Mouse (Mus musculus) C2C12 (cell line): Measurements from ENCODE around the gene Tenm4. TPM values are rescaled to one million over a fixed set of nuclear protein-coding genes. Genes with fewer than 3 reads are reported as not detected.

ENCODE experiments used
- H3K27me3 ChIP-seq: one replicate; pipeline ENCODE4 v1.6.1; 2011; ENCODE audit not compliant: control insufficient read depth, insufficient read depth, insufficient read length
- H3K36me3 ChIP-seq: one replicate; pipeline ENCODE4 v1.6.1; 2011; ENCODE audit not compliant: control insufficient read depth, insufficient read depth
- H3K4me3 ChIP-seq: one replicate; pipeline ENCODE4 v1.5.1; 2011; ENCODE audit warnings: mild to moderate bottlenecking, control low read depth; ENCODE audit not compliant: poor library complexity, insufficient read depth, severe bottlenecking
- H3K79me2 ChIP-seq: one replicate; pipeline ENCODE4 v1.6.1; 2011; ENCODE audit not compliant: control insufficient read depth, insufficient read depth
- H3K79me3 ChIP-seq: one replicate; pipeline ENCODE4 v1.6.1; 2011; ENCODE audit warnings: low read depth, control low read depth
- H3ac ChIP-seq: one replicate; pipeline ENCODE3; 2011; ENCODE audit warnings: low read depth; ENCODE audit not compliant: control insufficient read depth, insufficient read length
- CEBPB ChIP-seq: IDR thresholded peaks from one replicate; pipeline ENCODE4 v1.6.1; 2011; ENCODE audit warnings: low read depth, mild to moderate bottlenecking, control low read depth, moderate library complexity
- CTCF ChIP-seq: IDR thresholded peaks from one replicate; pipeline ENCODE4 v1.5.1; 2011; ENCODE audit not compliant: control insufficient read depth, insufficient read depth, insufficient read length
- FOSL1 ChIP-seq: IDR thresholded peaks from one replicate; pipeline ENCODE4 v1.8.0; 2011; ENCODE audit warnings: mild to moderate bottlenecking, low read length; ENCODE audit not compliant: poor library complexity, insufficient read depth, severe bottlenecking
- MAX ChIP-seq: IDR thresholded peaks from one replicate; pipeline ENCODE4 v1.6.1; 2011; ENCODE audit warnings: mild to moderate bottlenecking, control low read depth
- MYOD1 ChIP-seq: IDR thresholded peaks from one replicate; pipeline ENCODE4 v1.6.1; 2011; ENCODE audit warnings: low read depth; ENCODE audit not compliant: control insufficient read depth, insufficient read length
- MYOG ChIP-seq: IDR thresholded peaks from one replicate; pipeline ENCODE4 v1.6.1; 2011; ENCODE audit not compliant: control insufficient read depth, insufficient read length; ENCODE audit errors: extremely low read depth
- USF1 ChIP-seq: IDR thresholded peaks from one replicate; pipeline ENCODE4 v1.6.1; 2011; ENCODE audit warnings: low read depth, mild to moderate bottlenecking, control low read depth, moderate library complexity
- polyA plus RNA-seq: library from polyadenylated mRNA; unstranded; fragments of >200 nt; fragmentation: generic; extraction: Trizol; gene quantifications from one replicate; pipeline ENCODE4 v1.2.1, GENCODE M21; 2012; ENCODE audit warnings: missing spikeins

Tenm4 gene
- polyA plus RNA-seq, 1 experiment: 0.71 TPM

GRCm38 (mm10) chr7:96420045-96420444 lies 249.0 kb downstream of the Tenm4 start:
- Histone ChIP-seq H3ac (no peak overlapping the region), H3K79me2 (no peaks in the 10 kb centered on the region), H3K36me3 (no peaks in the 10 kb centered on the region), H3K79me3 (no peaks in the 10 kb centered on the region), H3K4me3 (no peak overlapping the region), H3K27me3 (no peaks in the 10 kb centered on the region)
- TF ChIP-seq FOSL1 (no peak), USF1 (no peak), MAX (no peak), MYOG (no peak), MYOD1 (no peak), CEBPB (no peak), CTCF (no peak)

DNA sequence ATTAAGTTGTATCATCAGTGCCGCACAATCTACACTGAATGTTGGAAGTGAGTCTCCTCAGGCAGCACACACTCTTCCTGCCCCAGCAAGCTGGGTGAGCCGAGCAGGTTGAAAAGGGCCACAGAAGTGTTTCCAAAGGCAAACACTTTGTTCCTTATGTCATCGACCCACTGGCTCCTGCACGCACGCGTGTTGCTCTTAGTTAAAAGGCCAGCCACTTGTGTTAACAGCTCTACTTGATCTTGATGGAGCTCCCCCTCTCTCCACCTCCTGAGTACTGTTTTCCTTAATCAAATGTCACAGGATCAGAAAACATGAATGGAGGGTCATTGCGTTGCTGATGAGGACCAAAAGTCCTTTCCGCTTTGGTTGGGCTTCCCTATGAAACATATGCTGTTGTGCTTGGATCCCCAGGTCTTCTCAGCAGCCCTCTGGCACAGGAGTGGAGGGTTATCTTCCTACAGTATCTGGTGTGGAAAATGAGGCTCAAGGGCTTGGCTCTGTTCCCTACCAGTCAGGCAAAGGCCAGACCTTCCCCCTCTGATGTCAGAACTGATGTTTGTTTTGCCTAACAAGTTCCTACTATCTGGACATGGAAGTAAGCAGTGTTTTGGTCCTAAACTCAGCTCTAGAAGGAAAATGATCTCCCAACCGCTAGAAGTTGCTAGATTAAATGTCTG lies 250.0 kb downstream of the Tenm4 start:
- no peaks in the 10 kb centered on the region for H3K27me3 ChIP-seq
- TF ChIP-seq FOSL1: no peak
- TF ChIP-seq CTCF: no peak
- TF ChIP-seq CEBPB: no peak
- TF ChIP-seq MYOD1: no peak
- no peak for TF ChIP-seq MAX
- no peak for TF ChIP-seq USF1
- no peak for TF ChIP-seq MYOG
- H3K36me3 ChIP-seq: no peaks in the 10 kb centered on the region
- no peaks in the 10 kb centered on the region for H3K79me2 ChIP-seq
- H3K4me3 ChIP-seq: no peak overlapping the region
- H3K79me3 ChIP-seq: no peaks in the 10 kb centered on the region
- no peak overlapping the region for H3ac ChIP-seq

- no peak for TF ChIP-seq MAX
- no peak for TF ChIP-seq MYOG
- TF ChIP-seq USF1: no peak
- TF ChIP-seq CEBPB: no peak
- no peak for TF ChIP-seq FOSL1
- no peak for TF ChIP-seq MYOD1
- TF ChIP-seq CTCF: no peak
- Histone ChIP-seq H3K36me3 (no peaks in the 10 kb centered on the region), H3K79me3 (no peaks in the 10 kb centered on the region), H3K79me2 (no peaks in the 10 kb centered on the region), H3K4me3 (no peak overlapping the region), H3K27me3 (no peaks in the 10 kb centered on the region), H3ac (no peak overlapping the region)
Measured at GRCm38 (mm10) chr7:96426954-96427353, 255.9 kb downstream of the Tenm4 start.

DNA sequence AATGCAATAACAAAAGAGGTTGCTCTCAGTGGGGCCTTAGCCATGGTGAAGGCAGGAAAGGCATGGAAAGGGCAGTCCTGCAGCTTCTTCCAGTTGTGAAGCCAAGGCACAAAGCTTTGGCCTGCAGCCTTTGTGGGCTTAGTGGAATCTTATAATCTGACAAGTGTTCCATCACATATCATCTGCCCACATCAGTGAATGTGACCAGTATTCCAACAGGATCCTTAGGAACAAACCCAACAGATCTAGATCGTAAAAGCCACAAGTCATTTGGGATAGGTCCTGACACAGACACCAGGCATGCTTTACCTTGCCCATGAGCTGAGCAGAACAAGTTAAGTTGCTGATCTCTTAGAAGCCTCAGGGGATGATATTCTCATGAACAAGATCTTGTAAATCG lies 262.3 kb downstream of the Tenm4 start:
- Histone ChIP-seq H3K79me2 (no peaks in the 10 kb centered on the region), H3K4me3 (no peak overlapping the region)
- TF ChIP-seq MYOG (no peak), CTCF (no peak), FOSL1 (no peak), MYOD1 (no peak), USF1 (no peak), CEBPB (no peak)

GRCm38 (mm10) chr7:96438392-96438791 lies 267.3 kb downstream of the Tenm4 start:
- Histone ChIP-seq H3K79me2 (no peaks in the 10 kb centered on the region), H3K4me3 (no peak overlapping the region), H3K79me3 (no peaks in the 10 kb centered on the region), H3K27me3 (no peaks in the 10 kb centered on the region), H3ac (no peak overlapping the region), H3K36me3 (no peaks in the 10 kb centered on the region)
- TF ChIP-seq CTCF (no peak), MAX (no peak), MYOD1 (no peak), CEBPB (no peak), MYOG (no peak), FOSL1 (no peak)

More for the DNA sequence above, 262.3 kb downstream of the Tenm4 start:
- no peak overlapping the region for H3ac ChIP-seq
- H3K79me3 ChIP-seq: no peaks in the 10 kb centered on the region
- no peaks in the 10 kb centered on the region for H3K36me3 ChIP-seq
- H3K27me3 ChIP-seq: no peaks in the 10 kb centered on the region

GRCm38 (mm10) chr7:96440161-96440707 lies 269.2 kb downstream of the Tenm4 start:
- no peaks in the 10 kb centered on the region for H3K79me2 ChIP-seq
- H3K36me3 ChIP-seq: no peaks in the 10 kb centered on the region
- TF ChIP-seq FOSL1 (no peak), USF1 (no peak), CEBPB (no peak), MYOG (no peak), MAX (no peak), CTCF (no peak), MYOD1 (no peak)
- H3ac ChIP-seq: no peak overlapping the region
- H3K79me3 ChIP-seq: no peaks in the 10 kb centered on the region
- no peaks in the 10 kb centered on the region for H3K27me3 ChIP-seq
- H3K4me3 ChIP-seq: no peak overlapping the region
